Mouse (Mus musculus): ENCODE measurements around the gene B230104I21Rik. TPM values are rescaled to one million over a fixed set of nuclear protein-coding genes. Genes with fewer than 3 reads are reported as not detected.

B230104I21Rik gene
- under 1 TPM in 1 of 2 experiments, not detected in 1; 0.46 TPM for total RNA-seq (2021)

- DNase-seq = peak; percentile 55 to 70
These were observed at the start of gene B230104I21Rik for GRCm38 (mm10) chr4:154335761-154336160. Gene B230104I21Rik (plus strand): TSS chr4:154336127.

DNA sequence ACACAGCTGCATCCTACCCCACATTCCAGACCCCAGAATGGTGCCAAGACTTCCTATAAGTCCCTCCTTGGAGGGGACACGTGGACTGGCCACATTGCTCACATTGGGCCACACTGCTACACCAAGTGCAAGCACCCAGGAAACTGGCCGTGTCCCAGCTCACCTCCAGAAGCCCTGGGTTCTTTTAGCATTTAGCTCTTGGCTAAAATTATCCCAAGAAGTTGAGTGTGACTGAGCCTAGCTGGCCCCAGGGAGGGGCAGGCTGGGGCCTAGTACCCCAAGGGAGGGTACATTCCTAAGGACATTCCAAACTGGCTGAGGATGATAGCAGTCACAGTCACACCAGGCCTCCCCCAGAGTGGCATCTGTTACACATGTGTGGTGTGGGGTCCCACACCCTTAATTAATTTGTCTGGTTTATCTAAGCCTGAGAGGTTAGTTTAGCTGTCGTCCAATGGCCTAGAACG is 42.2 kb upstream of the B230104I21Rik start:
- no peak for DNase-seq

GRCm38 (mm10) chr4:154294262-154294731 is 41.6 kb upstream of the B230104I21Rik start:
- DNase-seq = no peak

DNA sequence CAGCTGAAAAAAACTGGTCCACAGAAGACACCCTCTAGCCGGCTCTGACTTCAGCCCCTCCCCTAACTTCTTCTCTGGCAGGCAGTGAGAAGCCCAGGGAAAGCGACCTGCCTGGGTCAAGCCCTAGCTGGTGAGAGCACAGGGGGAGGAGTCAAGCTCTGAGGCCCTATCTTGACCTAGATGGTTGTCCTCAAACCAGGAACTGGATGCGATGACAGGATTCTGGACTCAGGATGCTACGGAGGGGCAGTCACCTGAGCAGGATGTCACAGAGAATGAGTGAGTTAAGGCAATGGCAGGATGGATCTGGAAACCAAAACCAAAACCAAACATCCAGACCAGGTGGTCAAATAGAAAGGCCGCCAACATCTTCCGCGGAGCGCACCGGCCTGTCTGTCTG is 38.2 kb upstream of the B230104I21Rik start:
- no peak for DNase-seq

GRCm38 (mm10) chr4:154299541-154300271 is 36.2 kb upstream of the B230104I21Rik start:
- no peak for DNase-seq

DNA sequence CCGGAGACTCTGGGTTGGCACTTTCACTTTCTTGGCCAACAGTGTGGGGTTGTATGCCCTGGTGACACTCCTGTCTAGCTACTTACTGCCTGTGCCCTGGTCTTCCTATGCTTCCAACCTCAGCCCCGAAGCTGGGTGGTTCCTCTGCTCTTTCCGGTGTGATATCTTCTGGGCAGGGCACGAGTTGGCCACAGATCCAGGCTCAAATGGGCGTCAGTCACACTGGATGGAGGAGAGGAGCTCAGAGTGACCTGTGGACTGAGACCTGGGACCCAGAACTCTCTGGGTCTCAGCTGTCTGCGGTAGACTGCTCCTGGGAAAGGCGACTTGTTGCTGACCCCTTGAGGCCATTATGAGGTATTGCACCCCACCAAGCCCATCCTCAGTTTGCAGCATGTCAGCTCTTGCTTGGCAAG is 34.5 kb upstream of the B230104I21Rik start, which contains the start of gene Arhgef16:
Arhgef16 (minus strand) TSS at position 211 of the 416 bp plus-strand sequence.
- peak; percentile 38 to 48 for DNase-seq

DNA sequence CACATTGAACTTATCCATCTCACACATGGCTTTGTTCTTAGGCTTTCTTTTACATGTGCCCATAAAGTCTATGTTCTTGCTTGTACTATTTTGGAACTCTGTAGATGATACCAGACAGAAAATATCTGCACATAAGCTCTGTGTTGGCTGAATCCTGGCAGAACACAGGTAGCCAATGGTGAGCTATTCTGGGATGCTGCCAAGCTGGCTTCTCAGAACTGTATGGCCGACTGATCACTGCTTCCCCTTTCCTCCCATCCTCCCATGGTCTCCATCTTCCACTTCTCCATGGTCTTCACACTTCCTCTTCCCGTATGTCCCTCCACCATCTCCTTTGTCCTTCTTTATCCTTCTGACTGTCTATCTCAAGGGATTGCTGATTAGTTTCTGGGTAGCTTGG is 26.8 kb upstream of the B230104I21Rik start:
- no peak for DNase-seq

GRCm38 (mm10) chr4:154310576-154311262 is 25.2 kb upstream of the B230104I21Rik start:
- DNase-seq = no peak

GRCm38 (mm10) chr4:154312143-154312812 is 23.6 kb upstream of the B230104I21Rik start:
- no peak for DNase-seq

- DNase-seq = peak; percentile 39 to 57
These were observed 22.8 kb upstream of the B230104I21Rik start for GRCm38 (mm10) chr4:154312935-154313621.

GRCm38 (mm10) chr4:154313622-154313967 is 22.3 kb upstream of the B230104I21Rik start:
- DNase-seq = no peak

GRCm38 (mm10) chr4:154325410-154325809 is 10.5 kb upstream of the B230104I21Rik start:
- DNase-seq = no peak

DNA sequence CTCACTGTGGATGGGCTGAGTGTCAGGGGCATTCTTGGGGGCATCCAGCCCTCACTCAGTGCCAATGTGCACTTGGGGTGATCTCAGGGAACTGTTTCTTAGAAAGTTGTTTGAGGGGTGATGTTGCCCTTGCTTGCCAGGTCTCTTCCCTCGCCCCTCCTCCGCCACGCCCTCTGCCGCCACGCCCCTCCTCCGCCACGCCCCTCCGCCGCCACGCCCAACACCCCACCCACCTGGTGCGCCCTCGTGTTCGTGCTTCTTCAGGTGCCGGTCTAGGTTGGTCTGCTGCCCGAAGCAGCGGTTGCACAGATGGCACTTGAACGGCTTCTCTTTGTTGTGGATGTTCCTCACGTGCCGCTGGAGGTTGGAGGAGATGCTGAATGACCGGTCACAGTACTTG is 7.5 kb upstream of the B230104I21Rik start:
- DNase-seq = no peak

GRCm38 (mm10) chr4:154328836-154329235 is 7.1 kb upstream of the B230104I21Rik start:
- DNase-seq = peak; percentile 70 to 80

DNA sequence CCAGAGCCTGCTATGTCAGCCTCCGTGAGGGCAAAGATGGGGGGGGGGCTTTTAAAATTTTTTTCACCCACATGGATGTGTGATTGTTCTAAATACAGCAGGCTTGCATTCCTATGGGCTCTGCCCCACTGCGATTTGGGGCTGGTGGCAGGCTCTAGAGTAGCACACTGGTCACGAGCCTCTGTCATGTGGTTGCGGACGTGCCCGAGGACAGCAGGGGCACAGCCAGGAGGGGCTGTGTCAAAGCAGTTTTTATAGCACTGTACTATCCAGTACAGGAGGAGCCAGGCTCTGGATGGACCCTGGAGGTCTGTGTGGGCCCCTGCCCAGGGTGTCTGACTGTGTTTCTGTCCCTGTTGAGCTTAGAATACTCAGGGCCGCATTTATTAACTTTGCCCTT is 5.9 kb upstream of the B230104I21Rik start:
- no peak for DNase-seq

GRCm38 (mm10) chr4:154331271-154331670 is 4.7 kb upstream of the B230104I21Rik start:
- no peak for DNase-seq

DNA sequence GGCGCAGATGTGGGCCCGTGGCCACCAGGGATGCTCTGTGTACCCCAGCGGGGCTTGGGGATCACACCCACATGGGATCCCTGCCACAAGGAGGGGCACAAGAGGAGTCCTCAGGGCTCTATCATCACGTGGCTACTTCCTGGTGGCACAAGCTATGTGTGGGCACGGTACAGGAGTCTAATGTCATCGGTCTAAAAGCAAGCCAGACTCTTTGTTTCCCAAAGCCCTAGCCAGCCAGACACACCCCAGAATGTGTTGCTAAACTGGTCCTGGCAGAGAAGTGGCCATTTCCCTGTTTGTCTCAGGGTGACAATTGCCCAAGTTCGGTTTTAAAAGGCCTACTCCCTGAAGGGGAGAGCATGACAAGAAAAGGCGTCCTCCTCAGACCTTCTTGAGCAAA is 2.6 kb upstream of the B230104I21Rik start:
- no peak for DNase-seq

DNA sequence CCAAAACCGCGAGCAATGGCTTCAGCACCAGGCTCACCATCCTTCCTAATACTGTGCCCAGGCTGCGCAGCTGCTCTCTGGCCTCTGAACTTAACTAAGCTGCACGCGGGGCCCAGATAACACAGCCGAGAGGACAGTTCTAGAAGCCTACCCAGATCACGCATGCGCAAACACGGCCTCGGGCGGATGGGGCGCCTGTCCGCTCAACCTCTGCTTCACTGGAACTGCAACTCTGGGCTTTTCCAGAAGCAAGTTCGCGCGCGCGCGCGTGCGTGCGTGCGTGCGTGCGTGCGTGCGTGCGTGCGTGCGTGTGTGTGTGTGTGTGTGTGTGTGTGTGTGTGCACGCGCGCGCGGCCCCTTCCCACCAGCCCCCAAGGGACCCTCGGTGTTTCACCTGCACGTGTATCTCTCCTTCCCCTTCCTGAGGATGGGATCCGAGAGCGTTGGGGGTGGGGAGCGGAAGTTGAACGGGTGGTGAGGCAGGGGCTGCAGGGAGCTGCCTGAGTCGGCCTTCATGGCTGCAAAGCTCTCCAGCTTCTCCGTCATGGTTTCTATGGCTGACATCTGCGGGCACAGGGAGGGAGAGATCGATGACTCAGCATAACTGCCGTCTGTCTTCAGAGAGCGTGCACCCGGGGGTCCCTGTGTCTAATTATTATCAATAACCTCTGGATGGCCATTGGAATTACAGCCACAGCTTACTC is 1.1 kb upstream of the B230104I21Rik start:
- no peak for DNase-seq

DNA sequence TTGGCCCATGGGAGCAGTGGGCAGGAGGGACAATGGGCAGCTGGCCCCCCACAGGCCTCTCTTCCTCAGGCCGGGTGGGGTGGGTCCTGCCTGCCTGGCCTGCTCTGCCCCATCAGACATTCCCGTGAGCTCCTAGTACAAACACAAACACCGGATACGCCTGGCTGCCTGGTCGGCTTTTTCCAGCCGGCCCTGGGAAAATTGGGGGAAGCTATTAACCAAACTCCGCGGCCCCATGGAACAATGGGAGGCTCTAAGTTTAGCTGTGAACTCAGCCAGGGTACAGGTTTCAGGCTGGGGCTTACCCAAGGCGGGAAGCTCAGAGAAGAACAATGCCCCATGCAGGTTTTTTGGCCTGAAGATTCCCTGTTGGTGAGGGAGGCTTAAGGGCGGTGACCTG is 723 bp downstream of the B230104I21Rik start:
- no peak for DNase-seq

DNA sequence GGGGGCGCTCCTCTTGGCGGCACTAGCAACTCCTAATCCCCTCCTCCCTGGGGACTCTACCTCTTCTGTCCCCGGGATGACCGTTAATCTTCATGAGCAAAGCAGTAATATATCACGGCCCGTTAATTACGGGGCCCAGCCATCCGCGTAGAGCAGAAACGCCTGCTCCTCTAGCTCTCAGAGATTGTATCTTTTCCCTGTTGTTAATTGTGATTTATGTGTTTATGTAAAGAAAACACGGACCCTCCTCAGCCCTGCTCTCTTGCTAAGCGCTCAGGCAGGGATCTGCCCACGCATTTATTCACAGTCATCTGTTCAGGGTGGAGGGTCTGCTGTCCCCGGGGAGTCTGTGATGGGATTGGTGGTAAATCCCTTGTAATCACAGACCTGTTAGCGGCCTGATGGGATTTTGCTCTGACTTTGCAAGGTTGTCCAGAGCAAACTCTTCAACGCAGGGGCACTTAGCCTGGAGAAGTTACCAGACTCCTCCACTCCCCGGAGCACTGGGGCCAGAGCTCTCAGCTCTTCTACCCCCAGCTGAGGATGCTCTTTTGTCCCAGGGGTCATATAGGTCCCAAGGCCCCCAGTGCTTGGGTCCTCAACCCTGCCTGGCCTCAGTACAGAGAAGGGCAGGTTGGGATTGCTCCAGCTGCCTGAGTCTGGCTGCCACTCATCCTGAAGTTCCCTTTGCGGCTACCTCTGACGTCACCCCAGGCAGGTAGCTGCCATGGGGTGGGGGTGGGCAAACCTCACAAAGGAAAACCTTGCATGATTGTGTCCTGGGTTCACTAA is 11.0 kb downstream of the B230104I21Rik start:
- no peak for DNase-seq

Measured in layer of hippocampus, postnatal 36 days (tissue).